Mouse (Mus musculus): ENCODE measurements at regions not wholly inside any gene's neighbourhood (a gene's known extent, or its start where the extent isn't known, plus 50 kb on each side); places are given as distances from the start of the nearest gene placed in this dataset.

DNA sequence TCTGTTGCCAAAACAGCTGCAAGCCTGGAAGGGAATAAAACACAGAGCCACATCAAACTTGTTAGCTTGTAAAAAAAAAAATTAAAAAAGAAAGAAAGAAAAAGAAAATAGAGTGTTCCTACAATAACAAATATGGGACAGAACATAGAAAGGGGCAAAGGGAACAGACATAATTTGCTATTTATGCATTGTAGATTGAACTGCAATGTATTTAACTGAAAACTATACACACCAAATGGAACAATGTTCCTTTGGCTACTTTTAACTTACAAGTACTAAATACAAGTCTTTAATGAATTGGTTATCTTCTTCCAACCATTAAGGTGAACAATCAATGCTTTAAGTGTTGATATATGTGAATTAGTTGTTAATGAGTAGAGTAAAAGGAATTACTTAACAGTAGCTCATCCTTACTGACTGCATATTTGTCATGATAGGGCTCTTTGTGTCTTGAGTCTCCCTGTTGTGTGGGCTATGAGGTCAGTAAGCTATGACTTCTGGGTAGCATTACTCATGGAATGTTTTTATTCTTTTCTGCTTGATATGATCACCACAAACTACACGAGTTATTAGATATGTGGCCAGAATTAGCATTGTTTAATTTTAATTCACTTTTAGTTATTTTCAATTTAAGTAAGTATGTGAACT is 597.0 kb upstream of the Megf9 start:
- Histone ChIP-seq H3K4me2 (replicated peaks) (no peak overlapping the region), H3K9ac (no peak overlapping the region), H3K4me3 (no peak overlapping the region), H3K9me3 (no peaks in the 10 kb centered on the region), H3K4me1 (peaks cover 17% of the 10 kb centered on the region; the same call in 1 of the 2 replicates), H3K27me3 (no peaks in the 10 kb centered on the region), H3K27ac (no peak overlapping the region), H3K36me3 (no peaks in the 10 kb centered on the region)
- ATAC-seq (ENCODE audit: low FRiP score, low read depth): no peak
- 27% methylated on average over 1 of the region's 1 CpGs for WGBS

DNA sequence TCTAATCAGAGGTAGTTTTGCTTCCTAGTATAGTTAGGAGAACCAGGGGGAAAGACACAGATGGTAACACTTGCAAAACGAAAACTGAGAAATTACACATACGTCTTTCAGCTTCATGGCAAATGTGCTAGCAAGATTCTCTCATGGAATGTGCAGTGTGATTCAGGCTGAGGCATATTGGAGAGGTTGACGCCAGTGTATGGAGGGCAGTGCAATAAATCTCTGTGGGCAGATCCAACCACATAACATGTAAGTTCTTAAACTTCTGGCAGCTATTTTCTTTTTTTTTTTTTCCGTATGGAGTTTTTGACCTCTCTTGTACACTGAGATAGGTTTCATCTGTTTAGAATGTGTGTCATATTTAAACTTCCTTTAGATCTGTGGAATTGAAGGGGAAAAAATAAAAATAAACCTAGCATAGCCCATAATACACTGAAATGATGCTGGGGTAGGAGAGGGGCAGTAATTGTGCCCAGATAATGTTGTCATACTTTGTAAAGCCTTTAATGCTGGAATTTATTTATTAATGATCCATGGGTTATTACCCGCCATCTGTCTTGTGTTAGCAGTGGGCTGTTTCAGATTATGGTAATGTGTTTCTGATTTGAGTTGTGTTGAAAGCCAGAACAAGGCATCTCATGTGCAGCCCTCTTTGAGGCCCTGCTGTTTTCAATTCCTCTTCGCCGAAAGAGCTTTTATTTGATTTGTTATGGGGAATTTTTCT is 596.3 kb upstream of the Megf9 start:
- 6% methylated on average over 7 of the region's 7 CpGs for WGBS
- Histone ChIP-seq H3K4me2 (replicated peaks) (0 out of 2 replicates have a peak overlapping the region, but pooled peaks have one; percentile 5), H3K27ac (no peak overlapping the region), H3K9ac (no peak overlapping the region), H3K36me3 (no peaks in the 10 kb centered on the region), H3K9me3 (no peaks in the 10 kb centered on the region), H3K27me3 (no peaks in the 10 kb centered on the region), H3K4me3 (no peak overlapping the region), H3K4me1 (peaks cover 17% of the 10 kb centered on the region; the same call in 1 of the 2 replicates)
- ATAC-seq (ENCODE audit: low FRiP score, low read depth): peak; percentile 96

DNA sequence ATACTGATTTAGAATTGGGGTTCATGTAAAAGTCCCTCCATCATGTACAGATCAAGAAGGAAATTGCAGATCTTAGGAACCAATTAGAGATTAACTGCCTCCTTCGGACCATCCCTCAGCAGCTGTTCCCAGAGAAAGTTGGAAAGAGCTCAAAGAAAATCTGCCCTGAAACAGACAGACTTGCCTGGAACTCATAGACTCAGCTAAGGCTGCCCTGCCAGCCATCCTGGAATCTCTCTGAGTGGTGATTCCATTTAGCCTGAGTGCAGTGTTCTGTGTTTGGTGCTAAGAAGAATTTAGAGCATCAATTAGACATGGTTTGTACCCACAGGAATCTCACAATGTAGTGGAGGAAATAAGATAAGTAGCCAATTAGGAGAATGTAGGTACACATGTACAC is 594.5 kb upstream of the Megf9 start:
- no peak overlapping the region for H3K27ac ChIP-seq
- H3K9me3 ChIP-seq: no peaks in the 10 kb centered on the region
- no peak overlapping the region for H3K9ac ChIP-seq
- no peak overlapping the region for H3K4me3 ChIP-seq
- 15% methylated on average over 1 of the region's 1 CpGs for WGBS
- no peak overlapping the region for H3K4me2 ChIP-seq (replicated peaks)
- ATAC-seq (ENCODE audit: low FRiP score, low read depth): 0 out of 2 replicates have a peak, but pooled peaks have one; percentile 12
- no peaks in the 10 kb centered on the region for H3K27me3 ChIP-seq
- peaks cover 17% of the 10 kb centered on the region; the same call in 1 of the 2 replicates for H3K4me1 ChIP-seq
- H3K36me3 ChIP-seq: no peaks in the 10 kb centered on the region
